Mouse (Mus musculus): ENCODE results near the gene Timp1. TPM values are rescaled to one million over a fixed set of nuclear protein-coding genes. Genes with fewer than 3 reads are reported as not detected.

Timp1 gene
- polyA plus RNA-seq, 1 experiment = not detected

DNA sequence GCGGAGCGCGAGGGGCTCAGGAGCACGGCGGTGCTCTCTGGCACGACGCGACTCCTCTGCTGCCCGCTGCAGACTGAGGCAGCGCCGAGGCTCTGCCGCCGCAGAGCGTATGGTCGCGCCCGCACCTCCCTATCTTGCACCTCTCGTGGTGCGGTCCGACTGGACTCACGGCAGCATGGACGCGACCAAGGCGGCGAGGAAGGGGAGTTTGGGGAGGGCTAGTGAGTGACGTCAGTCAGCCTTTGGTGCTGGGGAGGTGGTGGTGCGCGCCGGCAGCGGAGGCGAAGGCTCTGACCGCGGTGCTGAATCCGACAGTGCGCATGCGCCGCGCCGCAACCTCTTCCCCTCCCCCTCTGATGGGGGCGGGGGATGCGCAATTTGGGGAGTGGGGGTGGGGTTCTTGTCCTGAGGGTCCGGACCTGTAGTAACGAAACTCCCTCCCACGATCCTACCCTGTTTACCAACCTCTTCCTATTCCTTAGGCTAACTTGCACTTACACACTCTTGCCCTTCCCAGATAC lies 50.9 kb downstream of the Timp1 start, which contains the start of gene Syn1:
TSS of gene Syn1 (minus strand) at position 161 of the 521 bp plus-strand sequence.
- 21% methylated on average over 31 of the region's 44 CpGs for WGBS
- TF ChIP-seq CTCF (IDR thresholded peaks at IDR 0.05; ENCODE audit: insufficient read depth, low read depth, low read length) = no peak
- TF ChIP-seq POLR2A (IDR thresholded peaks at IDR 0.05; ENCODE audit: insufficient read depth, low read depth, low read length) = peak; percentile 84
- Histone ChIP-seq H3K4me1 (ENCODE audit: control insufficient read depth, insufficient read depth, low read length) (no peaks in the 10 kb centered on the region), H3K27ac (ENCODE audit: insufficient read depth, low read depth, low read length) (peak within 1 kb of the TSS; percentile 90), H3K4me3 (ENCODE audit: insufficient read depth, low read depth, low read length) (peak within 1 kb of the TSS; percentile 79)

- TF ChIP-seq CTCF (IDR thresholded peaks at IDR 0.05; ENCODE audit: insufficient read depth, low read depth, low read length) (no peak), POLR2A (IDR thresholded peaks at IDR 0.05; ENCODE audit: insufficient read depth, low read depth, low read length) (no peak)
- Histone ChIP-seq H3K4me3 (ENCODE audit: insufficient read depth, low read depth, low read length) (peak overlapping the region; percentile 13; the same call in 1 of the 2 replicates), H3K4me1 (ENCODE audit: control insufficient read depth, insufficient read depth, low read length) (no peaks in the 10 kb centered on the region), H3K27ac (ENCODE audit: insufficient read depth, low read depth, low read length) (peak overlapping the region; percentile 90)
- 26% methylated on average over 5 of the region's 5 CpGs for WGBS
Observed at GRCm38 (mm10) chrX:20921366-20921765, 51.4 kb downstream of the Timp1 start.

DNA sequence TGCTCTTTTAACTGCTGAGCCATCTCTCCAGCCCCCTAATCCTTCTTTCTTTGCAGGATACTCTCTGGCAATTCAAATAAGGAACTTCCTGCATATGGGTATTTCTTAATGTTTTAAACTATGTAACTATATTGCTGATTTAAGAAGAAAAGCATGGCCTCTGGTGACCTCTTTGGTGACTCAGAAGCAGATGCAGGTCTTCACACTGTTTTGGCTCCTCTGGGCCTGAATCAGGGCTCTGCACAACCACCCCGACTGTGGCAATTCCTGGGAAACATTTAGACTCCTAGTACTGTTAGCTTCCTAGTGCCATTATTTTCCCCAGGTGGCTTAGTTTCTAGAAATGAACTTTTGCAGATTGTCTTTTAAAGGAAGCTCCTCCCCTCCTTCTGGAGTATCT lies 53.5 kb downstream of the Timp1 start:
- Histone ChIP-seq H3K4me3 (ENCODE audit: insufficient read depth, low read depth, low read length) (no peak overlapping the region), H3K4me1 (ENCODE audit: control insufficient read depth, insufficient read depth, low read length) (peaks cover under 1% of the 10 kb centered on the region; the same call in 1 of the 2 replicates), H3K27ac (ENCODE audit: insufficient read depth, low read depth, low read length) (no peak overlapping the region)
- 38% methylated on average over 1 of the region's 1 CpGs for WGBS
- TF ChIP-seq POLR2A (IDR thresholded peaks at IDR 0.05; ENCODE audit: insufficient read depth, low read depth, low read length) (no peak), CTCF (IDR thresholded peaks at IDR 0.05; ENCODE audit: insufficient read depth, low read depth, low read length) (no peak)

Other genes with a start within 250 kb of the Timp1 start
- gene Uba1, start 211.8 kb upstream of the Timp1 start, polyA plus RNA-seq (2012; ENCODE audit: insufficient read depth, insufficient read length, low replicate concordance, missing spikeins) = 422 TPM in 1 of 2 replicates, not detected in the other
- gene Cdk16, start 182.2 kb upstream of the Timp1 start, polyA plus RNA-seq (2012; ENCODE audit: insufficient read depth, insufficient read length, low replicate concordance, missing spikeins) = 144 and 846 TPM in 2 replicates
- gene Usp11, start 166.3 kb upstream of the Timp1 start, polyA plus RNA-seq (2012; ENCODE audit: insufficient read depth, insufficient read length, low replicate concordance, missing spikeins) = not detected in 2 replicates
- gene Araf, start 72.4 kb upstream of the Timp1 start, polyA plus RNA-seq (2012; ENCODE audit: insufficient read depth, insufficient read length, low replicate concordance, missing spikeins) = not detected in 2 replicates
- gene Syn1, start 50.8 kb downstream of the Timp1 start, polyA plus RNA-seq (2012; ENCODE audit: insufficient read depth, insufficient read length, low replicate concordance, missing spikeins) = not detected in 2 replicates
- gene Cfp, start 61.4 kb downstream of the Timp1 start, polyA plus RNA-seq (2012; ENCODE audit: insufficient read depth, insufficient read length, low replicate concordance, missing spikeins) = not detected in 2 replicates
- not detected in 2 replicates for gene Elk1, start 80.4 kb downstream of the Timp1 start, polyA plus RNA-seq (2012; ENCODE audit: insufficient read depth, insufficient read length, low replicate concordance, missing spikeins)
- gene Uxt, start 91.9 kb downstream of the Timp1 start, polyA plus RNA-seq (2012; ENCODE audit: insufficient read depth, insufficient read length, low replicate concordance, missing spikeins) = not detected in 2 replicates
- not detected in 2 replicates for gene Zfp182, start 192.2 kb downstream of the Timp1 start, polyA plus RNA-seq (2012; ENCODE audit: insufficient read depth, insufficient read length, low replicate concordance, missing spikeins)
- not detected in 2 replicates for gene Spaca5, start 198.2 kb downstream of the Timp1 start, polyA plus RNA-seq (2012; ENCODE audit: insufficient read depth, insufficient read length, low replicate concordance, missing spikeins)
- gene Zfp300, start 219.4 kb downstream of the Timp1 start, polyA plus RNA-seq (2012; ENCODE audit: insufficient read depth, insufficient read length, low replicate concordance, missing spikeins) = not detected in 2 replicates
- gene Ssxa1, start 245.7 kb downstream of the Timp1 start, polyA plus RNA-seq (2012; ENCODE audit: insufficient read depth, insufficient read length, low replicate concordance, missing spikeins) = not detected in 2 replicates

Data from olfactory bulb, adult 2 months (tissue).